Mouse (Mus musculus): ENCODE data around the gene Zfp64.

DNA sequence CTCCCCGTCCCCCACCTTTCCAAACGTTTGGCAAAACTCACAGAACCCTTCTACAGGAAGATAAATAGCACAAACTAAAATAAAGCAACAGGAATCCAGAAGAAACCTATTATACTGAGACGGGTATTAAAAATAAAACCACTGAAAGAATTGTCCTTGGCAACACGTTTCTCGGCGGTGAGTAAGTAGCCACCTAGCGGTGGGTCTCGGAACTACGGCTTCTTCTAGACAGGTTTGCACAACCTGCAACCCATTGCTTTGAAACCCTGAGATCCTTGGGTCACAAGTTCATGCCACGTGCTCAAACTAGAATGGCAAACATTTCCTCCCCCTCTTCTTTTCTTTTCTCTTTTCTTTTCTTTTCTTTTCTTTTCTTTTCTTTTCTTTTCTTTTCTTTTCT is 25.7 kb downstream of the Zfp64 start:
- TF ChIP-seq CHD1 (IDR thresholded peaks at IDR 0.05; ENCODE audit: low read depth, low read length) (no peak), MAFK (IDR thresholded peaks at IDR 0.05; ENCODE audit: insufficient replicate concordance, low read length) (no peak), POLR2A (IDR thresholded peaks at IDR 0.05; ENCODE audit: low read depth, low read length) (no peak), MEF2A (IDR thresholded peaks at IDR 0.05; ENCODE audit: borderline replicate concordance, low read depth, low read length) (no peak), CTCF (conservative IDR thresholded peaks at IDR 0.05 in 1 of 2, IDR thresholded peaks at IDR 0.05 in 1 of 2; ENCODE audit: low read depth in 2 of 2, low read length in 2 of 2) (peak; percentile 58 to 90), GABPA (IDR thresholded peaks at IDR 0.05; ENCODE audit: insufficient replicate concordance, low read depth, low read length) (no peak), MAZ (IDR thresholded peaks at IDR 0.05; ENCODE audit: low read depth, low read length) (no peak), MAX (IDR thresholded peaks at IDR 0.05; ENCODE audit: low read length) (no peak), RAD21 (IDR thresholded peaks at IDR 0.05; ENCODE audit: low read depth, low read length) (no peak; the same call in 1 of the 2 replicates), KAT2A (IDR thresholded peaks at IDR 0.05; ENCODE audit: insufficient replicate concordance, low read length) (no peak), BHLHE40 (IDR thresholded peaks at IDR 0.05; ENCODE audit: low read depth, low read length) (no peak), TCF12 (IDR thresholded peaks at IDR 0.05; ENCODE audit: low read depth, low read length) (no peak)

Measured in CH12.LX (cell line).